ENCODE assay signal across 1 mouse cellular context in the genomic region with DNA sequence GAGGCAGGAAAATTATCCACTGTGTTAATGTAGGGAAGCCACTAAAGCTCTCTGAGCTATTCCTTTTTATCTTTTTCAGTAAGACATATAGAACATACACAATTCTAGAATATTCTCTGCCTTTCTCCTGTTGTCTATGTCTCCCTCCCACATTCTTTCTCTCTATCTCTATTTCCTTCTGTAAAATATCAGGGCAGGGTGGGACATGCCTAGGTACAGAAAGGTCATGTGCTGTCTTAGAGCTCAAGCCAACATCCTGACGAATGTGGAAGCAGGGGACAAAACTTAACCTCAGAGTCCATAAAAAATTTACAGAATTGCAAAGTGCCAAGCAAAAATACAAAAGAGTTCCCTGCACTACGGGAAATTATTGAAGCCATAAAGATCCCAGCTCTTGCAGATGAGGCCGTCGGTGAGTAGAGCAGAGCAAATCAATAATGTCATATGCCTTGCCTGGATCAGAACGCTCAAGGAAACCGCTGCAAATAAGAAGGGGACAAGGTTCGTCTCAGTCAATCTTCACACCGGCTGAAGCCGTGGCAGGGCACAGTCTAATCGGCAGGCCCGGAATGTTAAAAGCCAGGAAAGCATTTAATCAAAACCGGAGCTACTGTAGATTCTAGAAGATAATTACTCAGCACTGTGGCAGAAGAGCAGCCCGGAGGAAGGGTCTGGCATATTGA.
TF ChIP-seq lines count a peak whose summit lies in the region.

No protein-coding gene starts in this region.

TF ChIP-seq in CH12.LX, 34 proteins besides CTCF, POLR2A, EP300 and RAD21 (continued from another document):
- TF ChIP-seq JUN (IDR thresholded peaks at IDR 0.05; ENCODE audit: insufficient read depth, low read depth, low read length) (no peak), ZC3H11A (IDR thresholded peaks at IDR 0.05; ENCODE audit: low read depth, low read length) (no peak), USF1 (IDR thresholded peaks at IDR 0.05; ENCODE audit: low read depth, low read length) (no peak), MEF2A (IDR thresholded peaks at IDR 0.05; ENCODE audit: borderline replicate concordance, low read depth, low read length) (no peak), ZNF384 (IDR thresholded peaks at IDR 0.05; ENCODE audit: low read depth, low read length) (no peak), UBTF (IDR thresholded peaks at IDR 0.05; ENCODE audit: low read depth, low read length) (no peak), E2F4 (IDR thresholded peaks at IDR 0.05; ENCODE audit: insufficient replicate concordance, low read depth, low read length) (no peak), POLR2AphosphoS2 (IDR thresholded peaks at IDR 0.05; ENCODE audit: low read depth, low read length) (no peak), NRF1 (IDR thresholded peaks at IDR 0.05; ENCODE audit: low read depth, low read length) (no peak), USF2 (conservative IDR thresholded peaks at IDR 0.05; ENCODE audit: low read depth, low read length) (no peak), RCOR1 (conservative IDR thresholded peaks at IDR 0.05; ENCODE audit: low read depth, low read length) (no peak)
